Mouse (Mus musculus) frontal cortex, adult 2 months (tissue): Measurements from ENCODE around the gene Dmpk. TPM values are rescaled to one million over a fixed set of nuclear protein-coding genes. Genes with fewer than 3 reads are reported as not detected.

Experiments
- DNase-seq, 2 experiments: peaks; one replicate each; pipeline ENCODE4 v3.0.0; 2022; ENCODE audit warnings: low spot score in 1 of 2; ENCODE audit errors: extremely low spot score in 1 of 2
- polyA plus RNA-seq: library from polyadenylated mRNA; depleted of rRNA; stranded (reverse); fragments of >200 nt; gene quantifications from 2 replicates; pipeline ENCODE4 v1.2.3, GENCODE M21; 2012; rRNA removed

The Dmpk gene
- polyA plus RNA-seq, 1 experiment = 50.3 TPM

DNA sequence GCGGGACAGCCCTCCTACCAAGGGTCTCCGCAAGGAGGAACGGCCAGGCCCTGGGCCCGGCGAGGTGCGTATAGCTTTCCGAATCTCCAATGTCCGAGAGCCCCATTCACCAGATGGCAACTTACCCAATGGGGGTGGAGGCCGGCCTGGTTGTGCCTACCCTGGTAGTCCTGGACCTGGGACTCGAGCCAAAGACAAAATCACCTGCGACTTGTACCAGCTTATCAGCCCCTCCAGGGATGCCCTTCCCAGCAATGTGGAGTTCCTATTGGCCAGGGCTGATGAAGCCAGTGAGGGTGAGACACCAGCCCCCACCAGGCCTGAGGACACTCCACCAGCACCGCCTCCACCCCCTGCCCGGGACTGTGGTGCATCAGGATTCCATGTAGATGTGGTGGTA, 52.5 kb downstream of the Dmpk start:
- no peak for DNase-seq

DNA sequence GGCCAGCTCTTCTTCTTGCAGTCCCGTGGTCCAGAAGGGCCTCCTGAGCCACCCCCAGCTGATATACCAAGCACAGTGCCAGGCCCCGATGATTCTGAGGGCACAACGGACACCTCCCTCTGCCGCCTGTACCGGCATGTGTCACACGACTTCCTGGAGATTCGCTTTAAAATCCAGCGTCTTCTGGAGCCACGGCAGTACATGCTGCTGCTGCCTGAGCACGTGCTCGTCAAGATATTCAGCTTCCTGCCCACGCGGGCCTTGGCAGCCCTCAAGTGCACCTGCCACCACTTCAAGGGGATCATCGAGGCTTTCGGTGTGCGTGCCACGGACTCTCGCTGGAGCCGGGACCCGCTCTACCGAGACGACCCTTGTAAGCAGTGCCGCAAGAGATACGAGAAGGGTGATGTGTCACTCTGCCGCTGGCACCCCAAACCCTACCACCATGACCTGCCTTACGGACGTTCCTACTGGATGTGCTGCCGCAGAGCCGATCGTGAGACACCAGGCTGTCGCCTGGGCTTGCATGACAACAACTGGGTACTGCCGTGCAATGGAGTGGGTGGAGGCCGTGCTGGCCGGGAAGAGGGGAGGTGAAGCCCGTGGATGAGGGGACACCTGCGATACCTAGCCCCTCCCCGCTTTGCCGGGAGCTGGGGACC, 53.2 kb downstream of the Dmpk start:
- DNase-seq = peak; percentile 60 to 66

DNA sequence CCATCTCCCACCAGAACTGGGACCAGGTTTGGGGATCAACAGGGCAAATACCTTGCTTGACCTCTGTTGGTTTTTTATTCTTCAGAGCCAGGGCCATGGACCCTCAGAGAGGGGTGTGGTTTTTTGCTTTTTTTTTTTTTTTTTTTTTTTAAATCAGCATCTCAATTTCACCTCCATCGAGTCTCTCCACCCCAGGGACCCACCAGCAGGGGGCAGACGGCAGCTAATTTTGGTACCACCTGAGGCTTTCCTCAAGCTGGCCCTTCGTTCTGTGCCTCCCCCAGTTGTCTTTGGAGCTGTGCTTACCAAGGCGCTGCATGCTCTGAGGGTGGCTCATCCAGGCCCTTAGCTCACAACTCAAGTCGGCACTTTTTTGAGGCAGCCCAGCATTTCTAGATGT, 53.7 kb downstream of the Dmpk start:
- peak in 1 of 2 experiments; percentile 79 for DNase-seq

Other genes with a start within 250 kb of the Dmpk start
- 2.3 and 3.4 TPM in 2 replicates for gene Mill2, start 243.9 kb upstream of the Dmpk start, polyA plus RNA-seq
- 17.5 and 20.5 TPM in 2 replicates for gene Pglyrp1, start 212.5 kb upstream of the Dmpk start, polyA plus RNA-seq
- gene Ccdc61, start 173.4 kb upstream of the Dmpk start, polyA plus RNA-seq = 11.7 and 15.4 TPM in 2 replicates
- gene Nova2, start 158.0 kb upstream of the Dmpk start, polyA plus RNA-seq = 25.0 and 27.0 TPM in 2 replicates
- gene Nanos2, start 96.4 kb upstream of the Dmpk start, polyA plus RNA-seq = 2.9 and 4.1 TPM in 2 replicates
- gene Mypop, start 92.6 kb upstream of the Dmpk start, polyA plus RNA-seq = 39.9 and 46.2 TPM in 2 replicates
- 29.0 and 30.5 TPM in 2 replicates for gene Irf2bp1, start 79.8 kb upstream of the Dmpk start, polyA plus RNA-seq
- not detected in 2 replicates for gene Foxa3, start 60.3 kb upstream of the Dmpk start, polyA plus RNA-seq
- 118 and 120 TPM in 2 replicates for gene Sympk, start 59.5 kb upstream of the Dmpk start, polyA plus RNA-seq
- gene Rsph6a, start 29.2 kb upstream of the Dmpk start, polyA plus RNA-seq = 0.14 and 0.17 TPM in 2 replicates
- gene Dmwd, start 7.6 kb upstream of the Dmpk start, polyA plus RNA-seq = 174 and 178 TPM in 2 replicates
- 5.4 and 5.7 TPM in 2 replicates for gene Six5, start 10.7 kb downstream of the Dmpk start, polyA plus RNA-seq
- gene Gm4969, start 34.5 kb downstream of the Dmpk start, polyA plus RNA-seq = 1.1 and 1.4 TPM in 2 replicates
- 8.4 and 9.0 TPM in 2 replicates for gene Fbxo46, start 36.0 kb downstream of the Dmpk start, polyA plus RNA-seq
- 15.3 and 16.7 TPM in 2 replicates for gene Qpctl, start 65.4 kb downstream of the Dmpk start, polyA plus RNA-seq
- 70.7 and 83.9 TPM in 2 replicates for gene Snrpd2, start 65.9 kb downstream of the Dmpk start, polyA plus RNA-seq
- gene Gipr, start 82.3 kb downstream of the Dmpk start, polyA plus RNA-seq = 11.0 and 11.9 TPM in 2 replicates
- 134 and 136 TPM in 2 replicates for gene Eml2, start 92.6 kb downstream of the Dmpk start, polyA plus RNA-seq
- 7.4 and 7.7 TPM in 2 replicates for gene Gpr4, start 128.7 kb downstream of the Dmpk start, polyA plus RNA-seq
- 40.9 and 41.0 TPM in 2 replicates for gene Opa3, start 144.5 kb downstream of the Dmpk start, polyA plus RNA-seq
- 22.2 and 24.9 TPM in 2 replicates for gene Vasp, start 188.0 kb downstream of the Dmpk start, polyA plus RNA-seq
- 0.48 and 0.62 TPM in 2 replicates for gene Ppm1n, start 196.2 kb downstream of the Dmpk start, polyA plus RNA-seq
- 128 and 135 TPM in 2 replicates for gene Rtn2, start 198.8 kb downstream of the Dmpk start, polyA plus RNA-seq
- gene Fosb, start 226.2 kb downstream of the Dmpk start, polyA plus RNA-seq = 6.3 and 22.4 TPM in 2 replicates